Mouse (Mus musculus) B cell, adult 2 months (primary cell): Measurements from ENCODE around the gene Msh3.
A peak's percentile ranks its signal among the peaks of the same experiment; 100 is the strongest.

Source experiments
- DNase-seq, 2 experiments: peaks; one replicate each; pipeline ENCODE4 v3.0.0; 2022

Gene Msh3

GRCm38 (mm10) chr13:92328000-92328399, 26.8 kb downstream of the Msh3 start:
- DNase-seq: no peak

GRCm38 (mm10) chr13:92326030-92326429, 28.8 kb downstream of the Msh3 start:
- no peak for DNase-seq

GRCm38 (mm10) chr13:92320770-92321169, 34.0 kb downstream of the Msh3 start:
- DNase-seq: peak; percentile 5 to 11

- DNase-seq: no peak
These were observed 40.2 kb downstream of the Msh3 start for GRCm38 (mm10) chr13:92314613-92315012.

GRCm38 (mm10) chr13:92305680-92306079, 49.1 kb downstream of the Msh3 start, which contains the start of gene Gm20379:
TSS of gene Gm20379 (plus strand) at chr13:92305980.
- DNase-seq: no peak

GRCm38 (mm10) chr13:92304291-92304690, 50.5 kb downstream of the Msh3 start:
- no peak for DNase-seq

- no peak for DNase-seq
These were observed 51.5 kb downstream of the Msh3 start for GRCm38 (mm10) chr13:92303062-92303948.

GRCm38 (mm10) chr13:92302466-92302865, 52.3 kb downstream of the Msh3 start:
- no peak for DNase-seq

- DNase-seq: no peak
These were observed 53.0 kb downstream of the Msh3 start for GRCm38 (mm10) chr13:92301754-92302153.

GRCm38 (mm10) chr13:92299522-92299921, 55.3 kb downstream of the Msh3 start:
- DNase-seq: no peak

GRCm38 (mm10) chr13:92297021-92297420, 57.8 kb downstream of the Msh3 start:
- no peak for DNase-seq

- no peak for DNase-seq
These were observed 58.3 kb downstream of the Msh3 start for GRCm38 (mm10) chr13:92296490-92296889.

GRCm38 (mm10) chr13:92293883-92294282, 60.9 kb downstream of the Msh3 start:
- DNase-seq: peak in 1 of 2 experiments; percentile 2

GRCm38 (mm10) chr13:92291605-92292004, 63.2 kb downstream of the Msh3 start:
- DNase-seq: no peak

GRCm38 (mm10) chr13:92277027-92277426, 77.8 kb downstream of the Msh3 start:
- DNase-seq: no peak

- no peak for DNase-seq
These were observed 79.5 kb downstream of the Msh3 start for GRCm38 (mm10) chr13:92275292-92275691.

GRCm38 (mm10) chr13:92274274-92275198, 80.3 kb downstream of the Msh3 start:
- no peak for DNase-seq

- DNase-seq: no peak
These were observed 87.7 kb downstream of the Msh3 start for GRCm38 (mm10) chr13:92267076-92267475.

GRCm38 (mm10) chr13:92263566-92263965, 91.2 kb downstream of the Msh3 start:
- DNase-seq: no peak

GRCm38 (mm10) chr13:92261329-92261728, 93.5 kb downstream of the Msh3 start:
- DNase-seq: no peak

- DNase-seq: no peak
These were observed 99.3 kb downstream of the Msh3 start for GRCm38 (mm10) chr13:92255480-92255879.

- no peak for DNase-seq
These were observed 101.0 kb downstream of the Msh3 start for GRCm38 (mm10) chr13:92253850-92254249.

- DNase-seq: no peak
These were observed 102.5 kb downstream of the Msh3 start for GRCm38 (mm10) chr13:92252331-92252730.

- no peak for DNase-seq
These were observed 107.2 kb downstream of the Msh3 start for GRCm38 (mm10) chr13:92247576-92247975.
